Mouse (Mus musculus) embryonic fibroblast, embryonic 13.5 days (primary cell): Measurements from ENCODE around the gene Ubac2.

ENCODE experiments used
- CTCF ChIP-seq: IDR thresholded peaks from 2 replicates; pipeline ENCODE4 v1.5.1; 2011; ENCODE audit warnings: mild to moderate bottlenecking, control low read depth, low read length, moderate library complexity, borderline replicate concordance; ENCODE audit not compliant: insufficient read depth
- POLR2A ChIP-seq: IDR thresholded peaks from 2 replicates; pipeline ENCODE4 v1.6.1; 2011; ENCODE audit warnings: low read depth, mild to moderate bottlenecking, control low read depth, low read length, moderate library complexity

- TF ChIP-seq CTCF (no peak), POLR2A (no peak)
Observed at GRCm38 (mm10) chr14:122029851-122030250, 151.4 kb downstream of the Ubac2 start.
